ENCODE assay signal across 16 mouse cellular contexts in the genomic region with DNA sequence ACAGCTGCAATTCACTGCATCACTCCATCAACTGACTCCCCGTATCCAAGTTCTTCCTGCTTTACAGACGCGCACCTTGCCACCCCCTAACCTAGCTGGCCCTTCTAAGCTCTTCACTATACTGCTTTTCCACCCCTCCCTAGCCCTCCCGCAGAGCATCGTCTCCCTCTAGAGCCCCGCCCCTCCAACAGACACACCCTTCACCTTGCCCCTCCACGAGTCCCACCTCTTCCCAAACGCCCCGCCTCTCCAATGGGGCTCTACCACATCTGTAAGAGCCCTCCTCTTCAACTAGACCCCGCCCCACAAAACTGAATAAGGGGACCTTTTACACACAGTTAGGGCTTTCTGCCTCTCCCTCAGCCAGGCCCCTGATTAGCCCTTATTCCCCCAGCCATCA. TPM values are rescaled to one million over a fixed set of nuclear protein-coding genes. Genes with fewer than 3 reads are reported as not detected.
DNase-seq lines count a peak whose midpoint lies in the region; ATAC-seq and TF ChIP-seq lines count a peak whose summit lies in the region.
"Had no signal": no experiment of that assay in that cellular context is flagged by ENCODE, and none has a peak within 500 bp of the region (broad histone marks: within the 10 kb centered on the region; RNA-seq: fewer than 3 reads in every experiment).

No protein-coding gene starts in this region.

- no peaks in the 10 kb centered on the region for H3K36me3 ChIP-seq in kidney, embryonic 15.5 days
- no peaks in the 10 kb centered on the region for H3K36me3 ChIP-seq in E14TG2a.4 (ENCODE audit: insufficient read depth, low read length)
- H3K36me3 ChIP-seq in liver, embryonic 14.5 days (replicated peaks; ENCODE audit: control insufficient read depth, insufficient read depth, low read depth), result no peaks in the 10 kb centered on the region

- H3K27ac ChIP-seq in kidney, embryonic 15.5 days, result no peak overlapping the region
- H3K27ac ChIP-seq in liver, embryonic 14.5 days, result no peak overlapping the region
- H3K27ac ChIP-seq: neural tube, embryonic 13.5 days had no signal

- peaks cover 5% of the 10 kb centered on the region for H3K4me1 ChIP-seq in kidney, embryonic 15.5 days
- peaks cover 36% of the 10 kb centered on the region for H3K4me1 ChIP-seq in E14TG2a.4 (replicated peaks; ENCODE audit: low read depth, low read length)
- H3K4me1 ChIP-seq in liver, embryonic 14.5 days (replicated peaks; ENCODE audit: control insufficient read depth in 2 of 2, insufficient read depth in 2 of 2, low read length in 1 of 2), result peaks cover 0 to 4% of the 10 kb centered on the region in 2 experiments; a peak in 2 of 4 replicates
- H3K4me1 ChIP-seq: neural tube, embryonic 13.5 days had no signal

- H3K27me3 ChIP-seq in kidney, embryonic 15.5 days, result peaks cover 27% of the 10 kb centered on the region
- H3K27me3 ChIP-seq in E14TG2a.4 (ENCODE audit: insufficient read depth, low read length), result no peaks in the 10 kb centered on the region
- peaks cover 32% of the 10 kb centered on the region for H3K27me3 ChIP-seq in liver, embryonic 14.5 days (ENCODE audit: control insufficient read depth, insufficient read depth, low read length)

- TF ChIP-seq CTCF in E14TG2a.4 (conservative IDR thresholded peaks at IDR 0.05; ENCODE audit: low read length), result no peak
- TF ChIP-seq CTCF in liver, embryonic 14.5 days (IDR thresholded peaks at IDR 0.05; ENCODE audit: low read depth), result no peak

- no peak overlapping the region for H3K9ac ChIP-seq in kidney, embryonic 15.5 days
- H3K9ac ChIP-seq in liver, embryonic 14.5 days (replicated peaks), result no peak overlapping the region
- H3K9ac ChIP-seq: forebrain, postnatal 0 days; neural tube, embryonic 13.5 days had no signal

- ATAC-seq in kidney, embryonic 15.5 days (replicated peaks; ENCODE audit: low FRiP score), result peak; percentile 33
- ATAC-seq in liver, embryonic 14.5 days (ENCODE audit: insufficient read depth), result peak; percentile 47; the same call in 1 of the 2 replicates
- ATAC-seq: forebrain, postnatal 0 days; hindbrain, embryonic 16.5 days had no signal

- H3K4me2 ChIP-seq in kidney, embryonic 15.5 days, result no peak overlapping the region
- H3K4me2 ChIP-seq in liver, embryonic 14.5 days (ENCODE audit: low read depth), result no peak overlapping the region
- H3K4me2 ChIP-seq: neural tube, embryonic 13.5 days had no signal

- WGBS in kidney, embryonic 15.5 days, result 9% methylated on average over 10 of the region's 10 CpGs
- WGBS in liver, embryonic 14.5 days (ENCODE audit: insufficient replicate concordance), result 6% methylated on average over 10 of the region's 10 CpGs

- no peak for TF ChIP-seq EP300 in liver, embryonic 14.5 days (IDR thresholded peaks at IDR 0.05; ENCODE audit: low read depth)

- H3K4me3 ChIP-seq in kidney, embryonic 15.5 days (replicated peaks), result no peak overlapping the region
- peak overlapping the region; percentile 75 for H3K4me3 ChIP-seq in E14TG2a.4 (replicated peaks; ENCODE audit: low read length)
- no peak overlapping the region for H3K4me3 ChIP-seq in liver, embryonic 14.5 days (ENCODE audit: insufficient read depth in 1 of 2, low read depth in 2 of 2, low read length in 2 of 2)
- H3K4me3 ChIP-seq: neural tube, embryonic 13.5 days had no signal

- H3K9me3 ChIP-seq in kidney, embryonic 15.5 days (replicated peaks), result peaks cover 3% of the 10 kb centered on the region; the same call in 1 of the 2 replicates
- H3K9me3 ChIP-seq in E14TG2a.4 (ENCODE audit: low read length), result no peaks in the 10 kb centered on the region
- peaks cover 4% of the 10 kb centered on the region for H3K9me3 ChIP-seq in liver, embryonic 14.5 days (ENCODE audit: control insufficient read depth, low read length)

- DNase-seq in kidney, adult 8-10 months, result no peak
- DNase-seq in induced T-regulatory cell, adult 2 months (ENCODE audit: low read depth), result peak; percentile 29
- DNase-seq in liver, embryonic 14.5 days (ENCODE audit: low read depth in 3 of 3, low spot score in 3 of 3), result no peak
- no peak for DNase-seq in embryo, embryonic 10 days (ENCODE audit: low spot score)
- DNase-seq in spleen, postnatal 36 days (ENCODE audit: low spot score in 2 of 2), result no peak
- no peak for DNase-seq in thymus, adult 18-20 months
- DNase-seq: cerebellum, adult 9-11 months; forebrain, postnatal 0 days; gastrocnemius, postnatal 14 days; kidney, postnatal 10 days; lung, postnatal 14 days; thymus, adult 2 months had no signal

RNA-seq across cellular contexts. Expression of a gene that starts 13.7 kb away (rescaled TPM):
- 0.27 and 0.39 TPM in 2 replicates for polyA plus RNA-seq in kidney, embryonic 15.5 days (2015; fragmentation: Nextera tagmentation; extraction: Ambion mirVana)
- polyA plus RNA-seq in liver, embryonic 14.5 days (2012; rRNA removed), result 0.06 TPM in 2 replicates
- 0.05 and 0.06 TPM in 2 replicates for polyA plus RNA-seq in liver, embryonic 14.5 days (2014; fragmentation: Nextera tagmentation; extraction: Ambion mirVana)

RNA-seq across cellular contexts. Expression of a gene that starts 14.0 kb away (rescaled TPM):
- polyA plus RNA-seq in kidney, embryonic 15.5 days (2015; fragmentation: Nextera tagmentation; extraction: Ambion mirVana), result 44.5 and 57.4 TPM in 2 replicates
- 673 and 878 TPM in 2 replicates for polyA plus RNA-seq in liver, embryonic 14.5 days (2012; rRNA removed)
- 1,114 and 1,162 TPM in 2 replicates for polyA plus RNA-seq in liver, embryonic 14.5 days (2014; fragmentation: Nextera tagmentation; extraction: Ambion mirVana)

RNA-seq across cellular contexts. Expression of a gene that starts 39.8 kb away (rescaled TPM):
- 30.3 and 32.0 TPM in 2 replicates for polyA plus RNA-seq in kidney, embryonic 15.5 days (2015; fragmentation: Nextera tagmentation; extraction: Ambion mirVana)
- 22.6 and 24.0 TPM in 2 replicates for polyA plus RNA-seq in liver, embryonic 14.5 days (2012; rRNA removed)
- 22.5 and 25.3 TPM in 2 replicates for polyA plus RNA-seq in liver, embryonic 14.5 days (2014; fragmentation: Nextera tagmentation; extraction: Ambion mirVana)

RNA-seq across cellular contexts. Expression of a gene that starts 52.9 kb away (rescaled TPM):
- 40.5 and 41.0 TPM in 2 replicates for polyA plus RNA-seq in kidney, embryonic 15.5 days (2015; fragmentation: Nextera tagmentation; extraction: Ambion mirVana)
- polyA plus RNA-seq in liver, embryonic 14.5 days (2012; rRNA removed), result 9.9 and 13.5 TPM in 2 replicates
- 19.7 and 20.3 TPM in 2 replicates for polyA plus RNA-seq in liver, embryonic 14.5 days (2014; fragmentation: Nextera tagmentation; extraction: Ambion mirVana)

Comparison
In these comparisons a context has a peak if more than half of its experiments do, and no peak if none do; other contexts are left out.
1. RNA of a gene that starts 14.0 kb away (polyA plus RNA-seq): 673 to 1,162 TPM in liver, embryonic 14.5 days; 44.5 to 57.4 TPM in kidney, embryonic 15.5 days; every median in the first group is over 10 times any median in the second.